Mouse (Mus musculus) gastrocnemius, postnatal 25 days (tissue): ENCODE data around the gene Skil. TPM values are rescaled to one million over a fixed set of nuclear protein-coding genes. Genes with fewer than 3 reads are reported as not detected.

Experiments
- DNase-seq: peaks from one replicate; pipeline ENCODE4 v3.0.0; 2022
- total RNA-seq, 2 experiments: library from RNA; stranded (reverse); gene quantifications; 1 replicate in 1 of 2; 2 replicates in 1 of 2; pipeline ENCODE4 v1.2.3; 2021

Gene Skil
- total RNA-seq, 2 experiments from 2014 or later, result 11.4 to 11.8 TPM

DNA sequence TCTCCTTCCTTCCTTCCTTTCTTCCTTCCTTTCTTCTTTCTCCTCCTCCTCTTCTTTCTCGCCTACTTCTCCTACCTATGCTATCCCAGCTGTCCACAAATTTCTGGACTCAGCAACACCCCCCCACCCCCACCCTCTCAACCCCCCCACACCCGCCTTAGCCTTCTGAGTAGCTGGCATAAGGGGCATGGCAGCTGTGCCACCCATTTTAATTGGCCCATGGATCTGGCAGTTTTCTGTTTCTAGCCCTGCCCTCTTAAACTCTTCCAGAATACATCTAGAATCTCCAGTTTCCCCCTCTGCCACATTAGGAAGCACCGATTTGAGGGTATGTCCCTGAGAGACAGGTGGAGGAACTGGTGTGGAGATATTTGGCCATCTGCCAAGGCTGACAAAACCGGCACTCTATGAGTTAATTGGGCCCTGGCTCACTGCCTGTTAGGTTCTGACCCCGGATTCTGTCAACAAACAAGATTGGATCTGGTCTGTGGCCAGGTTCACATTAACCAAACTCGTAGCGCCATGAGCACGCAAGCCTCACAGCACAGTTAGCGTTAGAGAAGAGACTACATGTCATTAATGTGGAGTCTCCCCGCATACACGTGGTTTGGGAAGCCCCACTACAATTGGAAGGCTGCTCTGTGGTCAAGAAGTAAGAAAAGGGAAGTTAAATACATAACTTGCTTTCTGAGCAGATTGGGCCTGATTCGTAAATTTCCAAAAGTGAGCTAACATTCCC lies 11.2 kb upstream of the Skil start:
- DNase-seq, result no peak

DNA sequence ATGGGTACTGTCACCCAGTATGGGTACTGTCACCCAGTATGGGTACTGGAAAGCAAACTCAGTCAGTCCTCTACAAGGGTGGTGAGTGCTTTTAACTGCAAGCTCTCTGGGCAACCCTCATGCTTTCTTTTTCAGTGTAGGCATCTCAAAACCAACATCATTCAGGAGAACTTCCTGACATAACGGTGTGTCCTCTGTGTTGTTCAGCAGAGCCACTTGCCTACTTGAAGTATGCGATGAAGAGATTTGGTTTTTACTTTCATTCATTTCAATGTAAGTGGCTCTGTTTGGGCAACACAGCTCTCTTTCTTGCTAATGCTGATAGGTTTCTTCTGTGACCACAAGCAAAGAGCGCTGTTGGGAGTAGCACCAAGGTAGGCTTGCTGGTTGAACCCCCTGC lies 9.9 kb upstream of the Skil start:
- DNase-seq, result no peak

DNA sequence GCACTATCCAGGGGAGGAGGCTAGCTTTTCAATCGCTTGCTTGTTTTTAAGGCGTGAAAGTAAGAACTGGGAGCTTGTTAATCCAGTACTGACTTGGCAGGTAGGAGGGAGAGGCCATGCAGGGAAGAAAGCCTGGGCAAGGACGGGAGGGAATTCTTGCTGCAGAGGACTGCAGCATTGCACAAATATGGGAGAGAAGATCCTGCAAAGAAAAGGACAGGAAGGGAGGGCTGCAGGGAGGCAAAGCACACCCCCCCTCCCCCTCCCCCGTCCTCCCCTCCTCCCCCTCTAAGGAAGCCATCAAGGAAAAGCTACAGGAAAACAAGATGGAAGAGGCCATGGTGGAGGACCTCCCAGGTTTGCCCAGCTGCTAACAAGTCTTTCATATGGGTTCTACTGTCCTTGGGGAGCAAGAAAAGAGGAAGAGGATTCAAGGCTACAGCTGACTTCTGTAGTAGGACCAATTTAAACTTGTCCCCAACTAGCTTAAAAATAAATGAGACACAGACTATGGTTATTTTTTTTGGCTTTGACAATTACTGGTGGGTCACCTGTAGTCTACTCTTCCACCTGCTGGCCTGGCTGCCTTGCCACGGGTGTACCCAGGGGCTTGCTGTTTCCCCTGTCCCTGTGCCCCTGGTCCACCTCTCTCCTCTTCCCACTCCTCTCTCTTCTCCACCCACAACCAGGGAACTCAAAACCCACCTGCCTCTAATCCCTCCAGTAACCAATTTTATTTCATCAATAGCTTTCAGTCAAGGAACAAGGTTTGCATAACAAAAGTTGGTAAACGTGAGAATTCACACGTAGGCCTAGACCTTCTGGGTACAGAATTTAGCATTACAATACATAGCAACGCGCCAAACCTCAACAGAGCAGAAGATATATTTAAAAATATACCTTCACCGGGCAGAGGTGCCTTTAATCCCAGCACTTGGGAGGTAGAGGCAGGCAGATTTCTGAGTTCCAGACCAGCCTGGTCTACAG lies 5.8 kb upstream of the Skil start:
- no peak for DNase-seq

DNA sequence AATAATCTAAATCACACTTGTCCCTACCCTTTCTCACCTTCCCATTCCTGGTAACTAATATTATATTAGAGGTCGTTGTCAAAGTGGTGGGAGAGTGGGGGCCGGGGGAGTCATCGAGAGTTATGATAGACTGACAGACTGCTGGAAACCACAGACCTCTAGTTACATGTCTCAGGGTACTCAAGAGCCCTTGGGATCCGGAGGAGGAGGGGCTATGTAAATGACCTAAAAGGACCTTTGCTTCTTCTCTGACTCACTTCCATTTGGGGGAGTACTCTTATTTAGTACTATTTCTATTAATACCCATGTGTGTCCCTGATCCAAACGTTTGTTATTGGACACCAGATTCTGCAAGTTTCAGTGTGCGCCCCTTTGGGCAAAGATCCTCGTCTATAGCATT lies 4.9 kb upstream of the Skil start:
- DNase-seq, result no peak

DNA sequence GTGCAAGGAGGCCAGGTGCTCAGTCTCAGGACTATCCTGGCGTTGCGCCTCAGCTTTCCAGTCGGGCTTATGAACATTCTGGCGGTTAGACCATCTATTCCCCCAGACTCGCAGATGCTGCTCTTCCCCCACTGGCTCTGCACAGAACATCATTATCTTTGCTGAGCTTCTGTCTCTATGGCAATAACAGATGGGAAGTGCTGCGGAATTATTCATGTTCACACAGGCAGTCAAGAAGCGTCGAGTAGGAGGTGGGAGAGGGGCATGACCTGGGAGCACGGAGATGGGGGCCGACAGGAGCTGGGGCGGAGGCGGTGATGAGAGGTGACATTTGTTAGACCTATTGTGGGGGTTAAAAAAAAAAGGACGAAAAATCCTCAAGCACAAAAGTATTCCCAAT lies 1.7 kb upstream of the Skil start:
- no peak for DNase-seq

DNA sequence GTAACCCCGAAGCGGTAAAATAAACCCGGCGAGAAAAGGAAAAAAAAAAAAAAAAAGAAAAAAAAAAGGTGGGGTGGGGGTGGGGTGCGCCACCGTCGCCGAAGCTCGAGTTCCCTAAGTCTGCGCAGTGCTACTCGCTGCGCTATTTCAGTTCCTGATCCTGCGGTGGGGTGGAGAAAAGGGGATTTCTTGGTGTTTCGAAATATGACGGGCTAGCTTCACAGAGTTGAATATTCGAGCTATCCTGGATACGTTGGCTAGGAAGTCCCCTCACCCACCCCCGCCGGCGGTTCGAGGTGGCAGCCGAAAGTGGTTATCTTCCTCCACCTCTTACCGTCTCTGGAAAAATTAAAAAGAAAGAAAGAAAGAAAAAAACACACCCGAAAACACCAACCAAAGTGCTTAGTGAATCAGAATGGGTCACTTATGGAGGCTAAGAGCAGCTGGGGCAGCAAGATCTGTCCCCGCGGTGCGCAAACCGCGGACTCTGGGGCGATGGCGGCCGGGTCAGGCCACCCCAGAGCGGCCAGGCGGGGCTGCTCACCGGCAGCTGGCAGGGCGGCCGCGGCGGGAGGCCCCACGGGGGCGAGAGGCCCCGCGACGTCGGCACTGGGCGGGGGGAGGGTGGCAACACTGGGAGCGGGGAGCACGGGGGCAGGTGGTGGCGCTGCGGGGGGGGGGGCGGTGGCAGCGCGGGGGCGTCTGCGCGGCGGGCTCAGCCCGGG lies 1.1 kb upstream of the Skil start:
- peak; percentile 81 for DNase-seq

DNA sequence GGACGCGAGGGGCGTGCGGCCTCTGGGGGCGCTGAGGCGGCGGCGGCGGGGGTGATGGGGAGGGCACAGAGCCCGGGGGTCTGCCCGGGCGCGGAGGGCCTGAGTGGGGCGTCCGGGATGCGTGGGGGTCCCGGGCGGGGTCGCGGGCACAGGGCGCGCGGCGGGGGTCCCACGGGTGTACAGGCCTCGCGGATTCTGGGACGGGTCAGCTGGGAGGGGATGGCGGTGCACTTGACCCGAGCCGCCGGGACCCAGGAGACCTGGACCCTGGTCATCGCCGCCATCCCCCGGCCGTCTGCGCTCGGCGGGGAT lies 277 bp downstream of the Skil start:
- DNase-seq, result no peak

DNA sequence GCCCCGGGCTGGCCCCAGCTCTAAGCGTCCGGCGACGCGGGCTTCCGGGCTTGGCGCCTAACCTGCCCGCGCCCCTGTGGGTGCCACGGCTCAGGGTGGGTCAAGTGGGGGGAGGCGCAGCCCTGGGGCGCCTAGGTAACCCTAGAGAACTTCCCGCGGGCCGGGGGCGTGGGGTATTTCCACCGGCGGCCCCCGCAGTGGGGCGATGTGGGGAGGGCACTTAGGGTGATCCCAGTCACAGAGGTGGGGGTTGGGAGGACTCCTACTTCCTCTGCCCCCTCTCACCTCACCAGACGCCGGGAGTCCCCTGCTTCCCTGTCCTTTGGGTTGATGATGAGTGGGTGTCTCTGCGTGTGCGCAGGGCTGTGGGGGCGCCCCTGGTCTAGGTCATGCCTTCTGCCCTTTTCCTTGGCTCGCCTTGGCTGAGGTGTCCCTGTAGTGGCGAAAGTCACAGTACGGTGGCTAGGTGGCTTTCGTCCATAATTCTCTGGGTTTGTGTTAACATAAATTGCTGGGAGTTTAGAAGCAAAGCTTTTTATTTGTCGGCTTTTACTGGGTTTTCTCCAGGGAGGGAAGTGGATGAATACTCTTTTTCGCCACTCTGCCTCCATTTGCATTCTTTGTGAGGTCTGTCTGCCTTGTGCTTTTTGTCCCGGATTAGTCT lies 765 bp downstream of the Skil start:
- peak; percentile 53 for DNase-seq

DNA sequence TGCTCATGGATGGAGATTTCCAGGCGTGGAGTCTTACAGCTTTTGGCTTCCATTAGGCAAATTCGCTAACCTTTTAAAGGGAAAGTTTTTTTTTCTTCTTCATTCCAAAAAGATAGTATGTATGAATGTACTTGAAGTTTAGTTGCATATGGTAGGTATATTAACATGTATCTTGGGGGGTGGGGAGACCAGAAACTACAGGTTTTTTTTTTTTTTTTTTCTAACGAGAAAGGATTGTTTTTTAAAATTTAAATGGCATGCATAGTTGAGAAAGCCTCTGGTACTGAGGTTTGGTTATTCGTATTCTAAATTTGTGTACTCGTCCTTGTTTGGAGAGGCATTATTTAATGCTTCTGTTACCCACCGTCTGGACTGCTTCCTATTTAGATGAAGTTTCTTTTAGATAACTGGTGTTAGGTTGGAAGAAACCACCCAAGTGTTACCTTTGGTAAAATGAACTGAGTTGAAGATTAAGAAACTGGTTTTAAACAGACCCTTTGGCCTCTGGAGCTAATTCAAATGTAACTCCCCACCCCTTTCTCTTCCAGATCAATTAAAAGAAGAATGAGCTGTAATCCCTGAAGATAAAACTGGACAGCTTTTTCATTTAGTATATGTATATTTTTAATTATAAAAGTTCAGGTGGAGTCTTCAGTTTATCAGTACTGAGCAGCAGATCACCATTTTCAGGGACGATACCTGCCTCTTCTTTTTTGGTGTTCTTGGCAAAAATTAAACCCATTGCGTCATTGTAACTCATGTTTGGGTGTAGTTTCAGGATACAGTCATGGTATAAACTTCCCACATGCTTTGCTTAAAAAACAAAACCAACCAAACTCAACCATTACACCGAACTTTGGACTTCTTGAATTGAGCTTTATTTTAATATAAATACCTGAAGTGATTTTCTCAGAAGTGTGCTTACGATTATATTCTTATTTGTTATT lies 1.6 kb downstream of the Skil start:
- DNase-seq, result no peak

DNA sequence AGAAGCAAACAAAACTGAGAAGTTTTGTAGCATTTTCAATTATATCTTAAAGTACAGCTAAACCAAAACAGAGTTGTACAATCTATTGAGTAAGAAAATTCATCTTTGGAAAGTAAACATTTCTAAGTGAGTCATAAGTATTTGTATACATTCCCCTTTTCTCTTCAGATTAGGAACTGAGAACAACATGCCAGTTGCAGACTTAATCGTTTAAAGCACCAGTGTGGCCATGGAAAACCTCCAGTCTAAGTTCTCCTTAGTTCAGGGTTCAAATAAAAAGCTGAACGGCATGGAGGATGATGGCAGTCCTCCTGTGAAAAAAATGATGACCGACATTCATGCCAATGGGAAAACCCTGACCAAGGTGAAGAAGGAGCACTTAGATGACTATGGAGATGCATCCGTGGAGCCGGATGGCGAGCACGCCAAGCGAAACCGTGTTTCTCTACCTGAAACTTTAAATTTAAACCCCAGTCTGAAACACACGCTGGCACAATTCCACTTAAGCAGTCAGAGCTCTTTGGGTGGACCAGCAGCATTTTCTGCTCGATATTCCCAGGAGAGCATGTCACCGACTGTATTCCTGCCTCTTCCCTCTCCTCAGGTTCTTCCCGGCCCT lies 2.4 kb downstream of the Skil start:
- no peak for DNase-seq

DNA sequence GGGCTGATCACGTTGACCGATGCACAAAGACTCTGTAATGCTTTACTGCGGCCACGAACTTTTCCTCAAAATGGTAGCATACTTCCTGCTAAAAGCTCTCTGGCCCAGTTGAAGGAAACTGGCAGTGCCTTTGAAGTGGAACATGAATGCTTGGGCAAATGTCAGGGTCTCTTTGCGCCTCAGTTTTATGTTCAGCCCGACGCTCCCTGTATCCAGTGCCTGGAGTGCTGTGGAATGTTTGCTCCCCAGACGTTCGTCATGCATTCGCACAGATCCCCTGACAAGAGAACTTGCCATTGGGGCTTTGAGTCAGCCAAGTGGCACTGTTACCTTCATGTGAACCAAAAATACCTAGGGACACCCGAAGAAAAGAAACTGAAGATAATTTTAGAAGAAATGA lies 3.1 kb downstream of the Skil start:
- no peak for DNase-seq

DNA sequence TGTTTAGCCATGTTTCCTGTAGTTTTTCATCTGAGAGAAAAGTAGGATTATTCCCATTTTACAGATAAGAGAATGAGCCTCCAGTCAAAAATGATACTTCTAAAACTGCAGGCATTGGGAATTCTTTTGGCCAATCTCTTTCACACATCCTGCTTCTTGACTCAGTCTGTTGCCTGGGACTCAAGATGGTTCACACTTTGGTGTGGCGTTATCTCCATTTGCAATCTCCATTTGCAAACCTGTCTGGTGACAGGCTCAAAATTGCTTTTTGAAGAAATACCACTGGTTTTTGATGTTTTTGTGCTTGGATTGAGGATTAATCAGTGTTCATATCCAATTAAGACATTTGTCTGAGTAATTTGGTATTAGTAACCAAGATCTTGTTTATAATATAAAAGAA lies 3.7 kb downstream of the Skil start:
- DNase-seq, result no peak

DNA sequence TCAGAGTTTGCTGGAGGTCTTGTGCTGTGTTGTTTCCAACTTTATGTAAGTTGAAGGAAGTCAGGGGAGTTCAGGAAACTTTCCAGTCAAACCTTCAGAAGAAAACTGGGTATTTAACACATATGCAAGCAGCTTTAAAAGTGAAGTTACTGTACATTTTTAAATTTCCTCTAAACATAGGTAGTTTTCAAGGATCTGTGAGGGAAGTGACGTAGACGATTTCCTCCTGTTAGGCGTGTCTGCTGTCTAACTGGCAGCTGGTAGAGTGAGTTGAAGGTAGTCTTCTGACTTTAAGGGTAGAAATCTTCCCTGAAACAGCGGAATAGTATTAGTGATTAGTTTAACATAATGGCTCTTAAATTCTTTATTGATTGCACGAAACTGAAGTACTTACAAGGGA lies 5.2 kb downstream of the Skil start:
- no peak for DNase-seq

DNA sequence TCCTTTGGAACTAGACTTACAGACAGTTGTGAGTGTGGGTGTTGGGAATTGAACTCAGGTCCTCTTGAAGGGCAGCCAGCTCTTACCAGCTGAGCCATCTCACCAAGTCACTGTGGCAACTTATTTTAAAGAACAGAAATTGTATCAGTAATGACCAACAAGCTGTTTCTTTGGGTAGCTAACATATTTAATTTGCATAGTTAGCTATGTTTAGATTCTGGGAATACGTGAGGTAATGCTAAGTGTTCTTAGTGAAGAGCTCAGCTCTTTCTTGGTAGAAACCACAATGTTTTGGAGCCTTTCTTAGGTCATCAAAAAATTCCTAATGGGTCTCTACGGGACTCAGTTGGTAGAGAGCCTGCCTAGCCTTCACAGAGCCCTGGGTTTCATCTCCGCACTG lies 5.9 kb downstream of the Skil start:
- no peak for DNase-seq

DNA sequence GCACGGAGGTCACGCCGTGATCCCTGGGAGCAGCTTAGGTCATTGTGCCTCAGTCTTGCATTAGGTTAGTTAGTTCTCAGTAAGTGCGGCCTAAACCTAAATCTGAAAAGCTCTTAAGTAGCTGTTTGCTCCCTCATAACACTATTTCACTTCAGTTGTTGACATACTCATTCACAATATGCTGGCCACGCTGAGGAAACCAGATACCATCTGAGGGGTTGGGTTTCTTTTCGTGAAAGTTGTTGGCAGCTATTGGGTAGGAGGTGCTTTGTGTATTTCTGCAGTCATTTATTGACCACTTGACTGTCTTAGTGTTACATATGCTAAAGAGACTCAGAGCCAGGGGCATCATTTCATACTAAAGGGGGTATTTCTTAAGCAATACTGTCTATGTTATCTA lies 10.1 kb downstream of the Skil start:
- DNase-seq, result no peak

DNA sequence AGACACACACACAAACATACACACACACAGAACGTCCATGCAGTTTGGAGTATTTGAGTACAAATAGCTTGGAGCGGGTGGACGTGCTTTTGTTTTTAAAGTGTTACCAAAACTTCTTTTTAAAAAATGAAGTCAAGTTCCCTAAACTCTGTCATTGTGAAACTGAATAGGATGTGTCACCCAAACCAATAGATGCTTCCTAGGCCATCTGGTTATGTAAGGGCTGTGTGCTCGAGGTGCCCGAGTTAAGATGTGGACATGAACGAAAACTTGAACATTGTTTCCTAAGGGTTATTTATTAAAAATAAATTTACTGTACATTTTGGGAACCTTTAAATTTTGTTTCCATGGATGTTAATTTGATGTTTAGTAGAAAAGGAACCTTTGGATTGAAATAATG lies 11.7 kb downstream of the Skil start:
- DNase-seq, result no peak

DNA sequence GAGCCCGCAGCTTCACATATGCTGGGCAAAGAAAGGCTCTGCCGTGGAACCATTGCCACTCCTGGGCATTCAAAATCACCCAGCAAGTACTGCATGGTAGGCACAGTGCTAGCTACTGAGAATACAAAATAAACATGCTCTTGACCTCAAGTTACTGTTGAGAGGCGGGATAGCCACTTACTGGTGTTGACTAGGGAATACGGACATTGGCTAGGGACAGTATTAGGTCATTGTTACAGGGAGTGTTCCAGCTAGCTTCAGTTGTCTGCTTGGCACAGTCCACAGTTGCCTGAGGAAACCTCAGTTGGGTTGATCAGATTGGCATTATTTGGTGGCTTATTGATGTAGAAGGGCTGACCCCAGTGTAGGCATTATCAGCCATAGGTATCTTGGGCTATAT lies 12.8 kb downstream of the Skil start:
- peak; percentile 24 for DNase-seq

DNA sequence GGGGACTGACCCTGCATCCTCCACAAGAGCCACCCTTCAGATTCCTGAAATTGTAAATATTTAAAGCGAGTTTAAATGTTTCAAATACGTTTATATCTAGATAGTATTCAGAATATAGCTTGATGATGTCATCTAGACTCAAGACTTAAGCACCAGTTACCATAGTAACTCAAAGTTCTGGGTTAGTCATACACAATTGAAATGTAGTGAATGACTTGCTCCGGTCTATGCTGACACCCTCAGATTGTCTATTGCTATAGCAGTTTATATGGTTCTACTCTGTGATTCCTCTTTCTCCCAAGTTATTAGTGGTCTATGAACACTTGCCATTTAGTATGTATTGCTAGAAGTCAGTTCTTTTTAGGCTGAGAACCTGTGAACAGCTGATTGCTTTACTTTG lies 14.2 kb downstream of the Skil start:
- no peak for DNase-seq

DNA sequence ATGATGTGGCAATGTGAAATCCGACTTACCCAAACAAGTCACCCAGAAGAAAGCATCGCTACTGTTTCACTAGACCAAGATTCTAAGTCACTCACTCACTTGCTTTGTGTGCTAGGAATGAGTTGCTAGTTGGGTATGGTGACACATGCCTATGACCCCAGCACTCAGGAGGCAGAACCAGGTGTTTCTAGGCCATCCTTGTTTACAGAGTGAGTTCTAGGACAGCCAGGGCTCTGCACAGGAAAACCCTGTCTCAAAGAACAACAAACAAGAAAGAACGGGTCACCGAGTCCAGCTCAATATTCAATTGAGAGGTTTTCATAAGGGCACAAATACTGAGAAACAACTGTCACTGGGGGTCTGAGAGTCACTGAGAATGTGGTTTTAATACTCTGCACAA lies 28.2 kb downstream of the Skil start:
- no peak for DNase-seq

DNA sequence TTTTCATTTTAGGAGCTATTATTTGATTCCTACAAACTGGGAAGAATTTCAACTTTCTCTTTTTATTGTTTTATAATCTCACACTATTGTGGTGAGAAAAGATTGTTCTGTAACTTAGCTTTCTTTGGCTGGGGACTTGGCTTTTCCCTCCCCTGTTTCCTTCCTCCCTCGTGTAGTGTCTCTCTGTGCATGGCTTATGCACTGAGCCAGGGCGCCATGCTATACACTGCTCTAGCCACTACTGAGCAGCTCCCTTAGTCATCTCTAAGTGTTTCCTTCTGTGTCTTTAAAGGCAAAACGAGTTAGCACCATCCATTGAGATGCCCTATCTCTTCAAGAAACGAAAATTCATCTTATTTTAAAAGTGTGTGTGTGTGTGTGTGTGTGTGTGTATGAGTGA lies 31.4 kb downstream of the Skil start:
- DNase-seq, result no peak

DNA sequence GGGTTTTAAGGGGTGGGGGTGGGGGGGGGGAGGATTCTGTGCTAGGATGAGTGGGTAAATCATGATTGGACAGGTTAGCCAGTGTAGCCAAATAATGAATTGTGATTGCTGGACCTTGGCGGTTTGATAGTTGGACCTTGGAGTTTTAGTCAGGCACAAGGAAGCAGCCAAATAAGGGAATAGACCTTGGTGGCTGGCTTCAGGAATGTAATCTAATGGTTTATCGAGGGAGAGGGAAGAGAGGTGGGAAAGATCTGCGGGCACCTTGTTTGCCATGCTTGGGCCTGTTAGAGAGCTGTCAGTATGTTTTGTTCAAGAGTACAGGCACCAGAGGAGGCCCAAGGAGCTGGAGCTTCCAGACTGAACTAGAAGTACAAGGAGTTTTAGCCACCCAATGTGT lies 32.0 kb downstream of the Skil start:
- DNase-seq, result no peak
